Mouse (Mus musculus): ENCODE measurements around the gene 2310034G01Rik. TPM values are rescaled to one million over a fixed set of nuclear protein-coding genes. Genes with fewer than 3 reads are reported as not detected.

2310034G01Rik gene
- total RNA-seq (2021) = under 1 TPM; 0.35 to 0.56 TPM
- long read RNA-seq, experiment 1 = 0 reads
- long read RNA-seq, experiment 2, partial matches to known transcripts = 1 of 1 reads
- long read RNA-seq, experiment 2, other reads (novel, unspliced or antisense) = 0 of 1 reads

DNA sequence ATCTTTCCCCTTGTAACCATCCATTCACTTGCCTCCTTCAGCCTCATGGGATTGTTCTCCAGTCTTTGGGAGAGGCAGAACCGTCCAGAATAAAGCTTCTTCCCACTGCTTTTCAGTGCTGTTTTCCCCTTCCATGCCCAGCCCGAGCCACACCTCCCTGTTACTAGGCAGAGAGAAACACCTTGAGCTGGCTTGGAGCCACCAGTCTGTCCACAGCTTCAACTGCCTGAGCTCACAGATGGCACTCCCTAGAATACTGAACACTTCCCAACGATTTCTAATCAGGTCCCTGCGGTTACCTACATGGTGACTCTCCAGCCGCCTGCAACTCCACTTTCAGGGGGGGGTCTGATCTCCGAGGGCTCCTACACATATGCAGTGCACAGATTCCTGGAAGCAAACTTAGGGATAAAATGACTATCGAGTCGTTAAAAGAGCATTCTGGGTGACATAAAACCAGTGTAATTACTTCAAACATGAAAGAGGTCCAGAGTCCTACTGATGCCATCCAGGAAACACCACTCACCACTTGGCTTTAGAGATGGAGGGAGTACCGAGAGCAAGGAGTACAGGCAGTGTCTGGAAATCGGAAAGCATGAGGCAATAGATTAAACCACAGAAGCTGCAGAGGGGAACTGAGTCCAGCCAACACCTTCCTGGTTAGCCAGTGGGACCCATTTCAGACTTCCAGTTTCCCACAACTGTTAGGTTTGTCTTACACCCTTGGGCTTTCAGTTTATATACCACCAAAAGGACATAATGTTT, at the start of gene 2310034G01Rik:
2310034G01Rik (minus strand) TSS at position 135 of the 765 bp plus-strand sequence.
- no peak for DNase-seq

DNA sequence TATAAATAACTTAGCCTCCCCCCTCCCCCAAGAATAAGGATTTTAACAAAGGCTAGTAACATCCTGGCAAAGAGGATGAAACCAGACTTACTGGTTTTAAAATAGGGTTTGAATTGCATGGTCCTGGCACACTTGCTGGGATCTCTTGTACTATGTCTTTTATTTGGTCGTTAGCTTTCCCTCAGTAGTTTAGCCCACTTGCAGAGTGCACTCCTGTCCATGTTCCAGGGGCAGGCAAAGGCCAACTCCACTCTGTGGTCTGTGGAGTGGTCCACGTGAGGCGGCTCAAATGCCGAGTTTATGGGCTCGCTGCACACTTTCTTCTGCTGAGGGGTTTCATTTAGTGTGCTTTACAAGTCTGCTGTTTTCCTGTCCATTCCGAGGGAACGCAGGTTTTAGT, 49.8 kb upstream of the 2310034G01Rik start:
- DNase-seq = no peak

DNA sequence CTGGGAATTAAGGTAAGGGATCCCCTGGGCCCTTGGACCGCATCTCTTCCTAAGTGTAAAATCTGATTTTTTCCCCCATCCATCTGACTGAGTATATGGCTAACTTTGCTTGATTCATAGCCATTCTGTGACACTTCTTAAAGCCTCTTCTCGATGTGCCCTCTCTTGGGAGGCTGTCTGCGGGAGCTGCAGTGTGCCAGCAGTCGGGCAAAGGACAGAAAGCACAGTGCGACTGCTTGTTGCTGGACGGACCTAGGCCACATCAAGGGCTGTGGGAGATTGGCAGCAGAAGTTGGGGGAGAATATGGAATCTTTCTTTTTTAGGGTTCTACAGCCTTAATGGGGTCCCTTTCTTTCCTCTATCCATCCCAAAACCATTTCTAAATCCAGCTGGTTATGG, 49.3 kb upstream of the 2310034G01Rik start:
- DNase-seq = no peak

DNA sequence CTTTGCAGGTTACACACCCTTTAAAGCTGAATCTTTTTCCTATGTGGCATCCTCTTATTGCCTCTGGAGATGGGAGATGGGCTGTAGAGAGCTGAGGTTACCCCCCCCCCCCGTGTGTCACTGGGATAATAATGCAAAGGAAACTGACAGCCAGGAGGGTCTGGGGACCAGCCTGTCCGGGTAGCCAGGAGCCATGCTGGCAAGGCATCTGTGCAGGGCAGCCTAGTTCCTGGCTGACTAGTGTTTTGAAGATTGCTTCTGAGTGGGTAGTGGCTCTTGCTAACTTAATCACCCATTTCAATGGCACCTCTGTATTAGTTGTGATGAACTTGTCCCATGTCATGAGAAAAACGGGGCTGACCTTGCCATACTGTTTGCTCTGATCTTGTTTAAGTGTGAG, 48.3 kb upstream of the 2310034G01Rik start:
- DNase-seq = no peak

DNA sequence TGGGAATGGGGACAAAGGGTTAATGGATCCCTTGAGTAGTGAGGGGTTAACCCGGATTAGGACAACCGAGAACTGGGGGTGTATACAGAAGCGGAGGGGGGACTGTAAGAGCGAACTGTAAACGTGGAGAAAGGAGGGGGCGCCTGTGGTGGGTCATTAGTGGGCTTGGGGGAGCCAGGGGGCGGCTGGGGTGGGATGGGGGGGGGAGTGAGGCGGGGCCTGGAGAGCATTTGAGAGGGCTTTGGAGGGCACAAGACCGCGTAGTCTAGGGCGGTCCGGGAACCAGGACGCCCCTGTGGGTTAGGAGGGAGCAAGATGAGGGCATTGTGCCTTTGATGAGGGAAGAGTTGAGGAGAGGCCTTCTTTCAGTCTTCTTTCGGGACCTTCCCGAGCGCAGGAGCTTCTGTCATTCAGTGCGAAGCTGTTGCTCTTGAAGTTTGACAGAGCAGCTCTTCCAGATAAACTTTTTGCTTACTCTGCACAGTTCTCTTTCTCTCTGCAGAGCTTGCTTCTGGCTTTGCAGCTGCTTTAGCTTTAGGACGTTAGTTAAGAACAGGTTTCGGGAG, 47.4 kb upstream of the 2310034G01Rik start:
- DNase-seq = no peak

DNA sequence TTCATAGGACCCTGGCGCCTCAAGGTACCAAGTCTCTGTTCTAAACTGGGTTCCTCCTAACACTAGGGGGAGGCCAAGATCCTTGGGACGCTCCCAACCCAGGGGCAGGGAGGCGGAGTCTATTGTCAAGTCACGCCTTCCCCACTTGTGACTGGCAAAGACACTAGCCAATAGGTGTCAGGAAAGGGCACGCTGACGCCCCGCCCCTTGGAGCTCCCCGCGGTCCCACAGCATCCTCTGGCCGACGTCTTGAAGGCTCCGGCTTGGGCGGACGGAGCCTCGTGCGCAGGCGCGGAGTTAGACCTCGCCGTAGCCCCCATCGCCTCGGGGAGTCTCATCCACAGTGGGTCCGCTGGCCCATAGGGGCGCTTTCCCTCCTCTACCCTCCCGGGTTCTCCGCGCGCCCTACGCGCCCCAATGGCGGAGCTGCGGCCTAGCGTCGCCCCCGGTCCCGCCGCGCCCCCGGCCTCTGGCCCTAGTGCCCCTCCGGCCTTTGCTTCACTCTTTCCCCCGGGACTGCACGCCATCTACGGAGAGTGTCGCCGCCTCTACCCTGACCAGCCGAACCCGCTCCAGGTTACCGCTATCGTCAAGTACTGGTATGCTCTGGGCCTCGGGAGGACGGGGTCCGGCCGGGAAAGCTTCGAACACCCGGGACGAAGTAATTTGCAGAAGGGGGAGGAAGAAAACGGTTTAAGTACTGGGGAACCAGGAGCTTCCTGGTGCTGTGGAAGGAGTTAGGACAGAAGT, 46.8 kb upstream of the 2310034G01Rik start, which contains the start of gene Sufu:
Sufu (plus strand) TSS at position 211 of the 750 bp plus-strand sequence.
- DNase-seq = peak; percentile 97

DNA sequence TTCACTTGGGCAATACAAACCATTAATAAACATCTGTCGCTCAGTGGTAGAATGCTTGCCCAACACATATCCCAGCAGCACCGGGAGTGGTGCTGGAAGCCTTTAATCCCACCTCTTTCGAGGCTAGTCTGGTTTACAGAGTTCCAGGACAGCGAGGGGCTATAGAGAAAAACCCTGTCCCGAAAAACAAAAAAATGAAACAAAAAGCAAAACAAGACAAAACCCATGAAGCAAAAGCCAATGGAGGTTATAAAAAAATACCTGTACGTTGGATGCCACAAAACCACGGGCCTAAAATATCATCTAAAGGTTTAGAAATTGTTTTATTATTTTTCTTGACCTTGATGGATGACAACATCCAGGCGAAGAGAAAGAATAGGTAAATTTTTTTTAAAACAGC, 46.0 kb upstream of the 2310034G01Rik start:
- no peak for DNase-seq

DNA sequence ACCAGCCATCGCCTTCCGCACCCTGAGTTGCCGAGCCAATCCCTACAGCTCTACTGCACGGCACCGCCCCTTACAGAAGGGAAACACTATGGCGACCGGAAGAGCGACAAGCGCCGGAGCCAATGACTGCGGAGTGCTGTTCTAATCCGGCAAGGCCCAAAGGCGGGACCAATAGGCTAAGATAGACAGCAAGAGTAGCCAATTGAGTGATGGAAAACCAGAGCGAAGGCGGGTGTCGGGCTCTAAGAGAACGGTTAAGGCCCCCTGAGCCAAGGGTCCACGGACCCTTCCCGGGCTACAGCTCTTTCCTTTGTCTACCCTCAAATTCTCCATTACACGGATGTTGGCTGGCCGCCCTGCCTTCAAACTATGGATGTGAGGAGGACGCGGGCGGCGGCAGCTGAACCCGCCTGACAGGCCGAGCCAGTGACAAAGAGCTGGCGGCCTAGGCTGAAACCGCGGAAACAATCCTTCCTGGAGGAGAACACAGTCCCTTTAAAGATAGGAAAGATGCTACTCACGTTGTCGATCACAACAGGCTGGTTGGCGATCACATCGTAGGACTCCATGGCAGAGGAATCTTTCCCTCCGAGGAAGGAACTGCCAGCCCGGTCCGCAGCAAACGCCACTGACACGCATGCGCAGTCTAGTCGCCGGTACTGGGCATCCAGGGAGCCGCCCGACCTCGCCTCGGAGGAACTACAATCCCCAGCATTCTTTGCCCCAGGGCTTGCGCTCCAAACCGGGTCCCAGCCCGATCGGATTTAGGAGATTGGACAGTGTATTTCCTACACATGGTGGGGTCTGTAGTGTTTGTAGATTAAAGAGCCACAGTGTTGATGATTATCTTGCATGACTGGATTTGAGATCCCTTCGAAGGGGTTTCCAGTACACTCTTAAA, 45.3 kb upstream of the 2310034G01Rik start, which contains the start of gene Actr1a:
Actr1a (minus strand) TSS at position 640 of the 901 bp plus-strand sequence.
- peak; percentile 96 for DNase-seq

DNA sequence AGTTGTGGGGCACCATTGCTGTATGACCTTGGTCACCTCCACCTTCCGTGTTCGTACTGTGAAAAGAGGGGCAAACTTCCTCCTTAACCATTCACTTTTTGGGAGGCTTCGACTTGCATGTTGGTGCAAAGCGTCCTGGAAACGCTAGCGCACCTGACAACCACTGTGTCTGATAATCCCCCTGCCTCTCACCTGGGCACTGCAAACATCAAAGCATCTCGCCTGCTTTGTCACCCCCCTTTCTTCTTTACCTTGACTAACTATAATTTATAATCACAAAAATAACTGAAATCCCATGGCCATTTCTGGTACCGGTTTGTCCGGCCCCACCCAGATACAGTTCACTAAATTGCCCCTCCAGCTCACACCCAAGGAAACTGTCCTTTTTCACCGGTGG, 44.6 kb upstream of the 2310034G01Rik start:
- DNase-seq = no peak

DNA sequence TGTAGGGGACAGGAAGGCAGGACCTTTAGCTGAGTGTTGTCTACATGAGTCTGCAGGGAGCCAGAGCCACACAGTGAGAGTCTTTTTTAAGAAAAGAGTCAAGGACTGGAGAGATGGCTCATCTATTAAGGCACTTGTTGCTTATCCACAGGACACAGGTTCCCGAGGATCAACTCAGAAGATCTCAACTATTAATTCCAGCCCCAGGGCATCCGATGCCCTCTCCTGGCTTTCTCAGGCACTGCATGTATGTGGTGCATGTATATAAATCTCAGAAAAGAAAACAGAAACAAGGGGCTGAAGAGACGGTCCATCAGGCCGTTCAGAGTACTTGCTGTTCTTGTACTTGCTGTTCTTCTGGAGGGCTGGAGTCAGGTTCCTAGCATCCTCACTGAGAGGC, 41.9 kb upstream of the 2310034G01Rik start:
- DNase-seq = no peak

DNA sequence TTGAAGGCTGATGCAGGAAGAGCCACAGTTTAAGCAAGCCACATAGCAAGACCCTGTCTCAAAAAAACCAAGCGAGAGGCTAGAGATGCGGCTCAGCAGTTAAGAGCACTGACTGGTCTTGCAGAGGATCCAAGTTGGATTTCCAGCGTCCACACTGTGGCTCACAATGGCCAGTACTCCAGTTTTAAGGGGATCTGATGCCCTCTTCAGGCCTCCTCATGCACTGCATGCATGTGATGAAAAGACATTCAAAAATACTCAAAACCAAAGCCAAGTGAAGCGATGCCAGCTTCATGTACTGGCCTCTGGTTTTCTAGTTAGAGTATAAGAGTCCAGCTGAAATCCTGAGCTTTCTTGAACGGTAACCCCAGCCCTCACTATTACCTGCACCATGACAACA, 39.8 kb upstream of the 2310034G01Rik start:
- DNase-seq = no peak

DNA sequence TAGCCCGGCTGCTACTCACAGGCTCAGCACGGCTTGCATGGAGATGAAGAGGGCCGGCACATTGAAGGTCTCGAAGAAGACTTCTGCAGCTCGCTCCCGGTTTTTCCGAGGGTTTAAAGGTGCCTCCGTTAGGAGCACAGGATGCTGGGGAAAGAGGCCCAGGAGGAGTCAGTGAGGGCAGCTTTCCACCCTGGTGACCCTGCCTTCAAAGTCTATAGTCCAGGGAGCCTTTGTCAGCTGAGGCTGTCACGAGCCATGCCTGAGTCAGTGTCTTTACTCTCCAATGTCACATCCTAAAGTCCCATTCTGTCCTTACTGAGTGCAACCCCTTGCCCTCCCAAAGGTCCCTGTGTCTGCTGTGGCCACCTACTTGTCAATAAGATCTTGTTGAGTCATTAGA, 32.2 kb upstream of the 2310034G01Rik start:
- no peak for DNase-seq

DNA sequence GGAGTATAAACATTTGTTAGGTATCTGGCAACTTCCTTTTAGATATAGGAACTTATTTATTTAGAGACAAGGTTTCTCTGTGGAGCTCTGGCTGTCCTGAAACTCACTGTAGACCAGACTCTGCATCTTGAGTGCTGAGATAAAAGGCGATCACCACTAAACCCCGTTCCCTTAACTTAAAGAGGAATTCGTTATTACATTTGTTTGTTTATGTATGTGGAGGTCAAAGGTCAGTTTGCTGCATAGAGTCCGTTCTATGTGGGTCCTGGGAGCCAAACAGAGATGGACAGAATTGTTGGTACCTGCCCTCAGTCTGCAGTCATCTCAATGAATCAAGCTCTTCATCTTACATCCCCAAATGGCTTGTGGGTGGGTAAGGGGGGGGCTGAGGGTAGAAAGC, 25.8 kb upstream of the 2310034G01Rik start:
- no peak for DNase-seq

DNA sequence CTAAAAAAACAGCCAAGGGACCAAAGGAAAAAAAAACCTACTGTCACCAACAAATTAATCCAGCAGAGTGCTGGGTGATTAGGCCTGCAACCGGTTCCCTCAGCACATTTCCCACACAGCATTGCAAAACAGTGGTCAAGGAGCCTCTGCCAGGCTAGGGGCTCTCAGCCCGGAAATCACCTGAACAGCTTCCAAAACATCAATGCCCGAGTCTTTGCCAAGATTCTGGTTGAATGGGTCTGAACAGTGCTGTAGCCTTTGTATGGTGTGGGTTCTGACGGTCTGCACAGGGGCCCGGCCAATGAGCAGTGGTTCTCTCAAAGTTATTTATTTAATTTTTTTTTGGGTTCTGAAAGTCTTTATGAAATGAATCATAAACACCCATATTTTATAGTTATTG, 25.4 kb upstream of the 2310034G01Rik start:
- no peak for DNase-seq

DNA sequence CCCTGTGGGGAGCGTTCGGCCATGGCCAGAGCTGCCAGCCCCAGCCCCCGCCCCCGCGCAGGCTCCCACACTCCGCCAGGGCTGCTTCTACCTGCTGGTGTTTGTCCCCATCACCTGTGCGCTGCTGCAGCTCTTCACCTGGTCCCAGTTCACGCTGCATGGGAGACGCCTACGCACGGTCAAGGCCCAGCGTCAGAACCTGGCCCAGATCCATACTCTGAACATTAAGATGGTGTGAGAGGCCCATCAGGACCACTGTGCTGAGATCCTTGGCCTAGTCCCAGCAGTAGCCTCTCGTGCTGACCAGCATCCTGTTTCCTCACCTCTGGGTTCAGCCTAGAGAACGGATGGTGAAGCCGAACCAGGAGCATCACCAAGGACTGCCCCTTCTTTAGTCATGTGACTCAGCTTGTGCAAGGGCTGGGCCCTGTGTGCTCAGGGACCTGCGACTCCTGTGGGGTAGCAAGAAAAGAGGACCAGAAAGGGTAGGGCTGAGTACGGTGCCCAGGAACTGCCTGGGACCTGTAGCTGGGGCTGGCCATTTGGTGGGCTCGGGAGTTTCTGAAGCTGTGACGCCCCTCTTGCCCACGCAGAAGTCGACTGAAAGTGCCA, 24.5 kb upstream of the 2310034G01Rik start:
- no peak for DNase-seq

DNA sequence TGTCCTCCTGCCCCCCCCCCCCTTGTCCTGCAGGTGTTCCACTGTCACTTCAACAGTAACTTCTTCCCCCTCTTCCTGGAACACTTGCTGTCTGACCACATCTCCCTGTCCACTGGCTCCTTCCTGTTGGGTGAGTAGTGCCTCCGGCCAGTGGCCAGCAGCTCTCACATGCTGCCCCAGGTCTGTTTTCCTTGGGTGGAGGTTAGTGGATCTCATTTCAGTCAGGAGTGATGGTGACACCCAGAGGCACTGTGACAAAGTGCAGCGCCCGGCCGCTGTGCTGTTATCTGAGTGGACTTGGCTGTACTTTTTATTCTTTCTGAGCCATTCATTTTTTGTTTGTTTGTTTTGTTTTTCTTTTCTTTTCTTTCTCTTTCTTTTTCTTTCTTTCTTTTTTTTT, 19.1 kb upstream of the 2310034G01Rik start:
- DNase-seq = peak; percentile 59

DNA sequence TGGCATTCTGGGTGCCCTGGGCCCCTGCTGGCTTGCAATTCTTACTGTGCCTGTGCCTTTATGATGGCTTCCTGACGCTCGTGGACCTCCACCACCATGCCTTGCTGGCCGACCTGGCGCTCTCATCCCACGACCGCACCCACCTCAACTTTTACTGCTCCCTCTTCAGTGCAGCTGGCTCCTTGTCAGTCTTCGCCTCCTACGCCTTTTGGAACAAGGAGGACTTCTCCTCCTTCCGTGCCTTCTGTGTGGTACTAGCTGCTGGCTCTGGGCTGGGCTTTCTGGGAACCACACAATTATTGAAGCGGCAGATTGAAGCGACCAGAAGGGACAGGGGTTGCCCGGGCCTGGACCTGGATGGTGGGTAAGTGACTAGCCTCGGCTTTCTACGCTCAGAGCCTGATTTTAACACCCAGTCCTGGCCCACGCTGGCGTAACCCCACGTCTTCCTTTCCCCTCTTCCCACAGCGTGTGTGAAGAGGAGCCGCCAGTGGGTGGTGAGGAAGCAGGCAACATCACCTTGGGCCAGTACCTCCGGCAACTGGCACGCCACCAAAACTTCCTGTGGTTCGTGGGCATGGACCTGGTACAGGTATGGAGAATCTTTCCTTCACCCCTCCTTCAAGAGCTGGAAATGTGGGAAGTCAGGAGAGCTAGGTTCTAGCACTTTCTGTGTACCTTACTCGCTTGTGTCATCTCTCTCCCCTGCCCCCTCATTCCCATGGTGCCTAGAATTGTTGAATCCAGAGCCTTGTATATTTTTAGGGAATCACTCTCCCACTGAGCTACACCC, 17.9 kb upstream of the 2310034G01Rik start:
- DNase-seq = no peak

DNA sequence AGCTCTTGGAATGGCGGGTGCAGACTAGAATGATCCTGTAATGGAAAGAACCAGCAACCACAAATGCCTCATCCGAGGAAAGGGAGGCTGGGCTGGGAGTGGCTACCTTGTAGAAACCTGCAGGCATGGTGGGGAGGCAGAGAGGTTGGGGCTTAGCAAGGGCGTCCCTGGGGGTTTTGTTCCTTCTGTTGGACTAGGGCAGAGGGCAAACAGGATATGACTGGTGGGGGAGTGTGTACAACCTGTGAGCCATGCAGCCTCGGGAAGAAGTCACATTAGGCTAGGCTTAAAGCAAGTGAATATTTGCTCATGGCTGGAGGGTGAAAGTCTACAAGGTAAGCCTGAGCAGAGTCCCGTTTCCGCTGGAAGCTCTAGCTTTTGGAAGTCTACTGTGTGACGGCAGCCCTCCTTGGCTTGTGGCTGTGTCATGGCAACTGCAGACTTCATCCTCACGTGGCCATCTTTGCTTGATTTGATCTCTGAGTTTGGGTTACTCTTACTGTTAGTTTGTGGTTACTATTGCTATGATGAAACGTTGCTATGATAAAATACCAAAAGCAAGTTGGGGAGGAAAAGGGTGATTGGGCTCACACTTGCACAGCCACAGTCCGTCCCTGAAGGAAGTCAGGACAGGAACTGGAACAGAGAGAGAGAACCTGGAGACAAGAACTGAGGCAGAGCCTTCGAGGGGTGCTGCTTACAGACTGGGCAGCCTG, 13.3 kb upstream of the 2310034G01Rik start:
- DNase-seq = no peak

DNA sequence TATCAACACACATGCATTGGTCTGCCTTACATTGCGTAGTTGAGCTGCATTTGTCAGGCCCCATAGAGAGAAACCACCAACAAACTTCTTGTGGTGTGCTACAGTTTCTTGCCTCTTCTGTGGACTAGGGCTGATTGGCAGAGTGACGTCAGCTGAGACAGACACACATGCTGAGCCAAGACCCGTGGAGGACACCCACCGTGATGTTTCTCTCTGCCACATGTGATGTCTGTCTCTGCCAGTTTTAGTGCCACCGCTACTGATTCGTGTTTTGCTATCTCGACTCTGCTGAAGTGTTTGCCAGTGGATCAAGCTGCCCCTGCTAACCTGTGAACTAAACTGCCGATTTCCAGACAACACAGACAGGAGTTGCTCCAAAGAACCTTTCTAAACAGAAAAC, 12.0 kb upstream of the 2310034G01Rik start:
- no peak for DNase-seq

DNA sequence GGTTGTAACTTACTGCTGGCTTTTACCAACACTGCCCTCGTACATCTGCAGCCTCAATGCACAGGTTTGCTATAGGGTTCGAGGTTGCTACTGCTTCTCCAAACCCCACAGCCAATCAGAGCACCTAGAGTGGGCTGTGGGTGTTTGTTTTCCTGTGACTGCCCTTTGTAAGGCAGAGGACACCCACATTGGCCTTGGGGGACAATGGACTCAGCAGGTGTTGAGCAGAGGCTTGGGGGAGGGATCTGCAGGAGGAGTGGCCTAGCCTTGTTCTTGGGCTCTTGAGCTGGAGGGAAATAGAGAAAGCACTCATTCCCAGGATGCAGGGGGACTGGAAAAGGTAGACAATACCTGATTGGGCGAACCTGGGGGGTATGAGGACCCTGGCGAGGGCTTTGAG, 8.3 kb upstream of the 2310034G01Rik start:
- DNase-seq = no peak

Data from gastrocnemius, postnatal 10 days (tissue).